Mouse (Mus musculus) hindbrain, embryonic 11.5 days (tissue): ENCODE data around the gene Rufy3. TPM values are rescaled to one million over a fixed set of nuclear protein-coding genes. Genes with fewer than 3 reads are reported as not detected.

ENCODE experiments used
- ATAC-seq: fragments of 200-750 bp; cut with Nextera tagmentation; 2 replicates; pipeline ENCODE4 v1.8.0; 2017; ENCODE audit warnings: mild to moderate bottlenecking, moderate TSS enrichment, moderate library complexity; ENCODE audit not compliant: low FRiP score
- DNase-seq: peaks from one replicate; pipeline ENCODE4 v3.0.0-alpha.2; 2015; ENCODE audit warnings: low spot score
- H3K27ac ChIP-seq: fragments of 300-500 bp; sonication (generic); 2 replicates; pipeline ENCODE4 v1.5.1; 2014; ENCODE audit warnings: mild to moderate bottlenecking, low read depth, low read length
- H3K27me3 ChIP-seq: fragments of 300-500 bp; sonication (generic); 2 replicates; pipeline ENCODE4 v1.6.1; 2014; ENCODE audit warnings: mild to moderate bottlenecking, low read length, moderate library complexity, mixed read lengths; ENCODE audit not compliant: control insufficient read depth, insufficient read depth
- H3K36me3 ChIP-seq: fragments of 300-500 bp; sonication (generic); 2 replicates; pipeline ENCODE4 v1.6.1; 2014; ENCODE audit warnings: mild to moderate bottlenecking, low read length, moderate library complexity, mixed read lengths; ENCODE audit not compliant: control insufficient read depth, insufficient read depth
- H3K4me1 ChIP-seq: fragments of 300-500 bp; sonication (generic); replicated peaks from 2 replicates; pipeline ENCODE4 v1.6.1; 2014; ENCODE audit warnings: low read length, mixed read lengths; ENCODE audit not compliant: control insufficient read depth, insufficient read depth
- H3K4me2 ChIP-seq: fragments of 300-500 bp; sonication (generic); replicated peaks from 2 replicates; pipeline ENCODE4 v1.6.1; 2014; ENCODE audit warnings: mild to moderate bottlenecking, low read depth, low read length
- H3K4me3 ChIP-seq: fragments of 300-500 bp; sonication (generic); 2 replicates; pipeline ENCODE4 v1.5.1; 2014; ENCODE audit warnings: low read depth, low read length
- H3K9ac ChIP-seq: fragments of 300-500 bp; sonication (generic); 2 replicates; pipeline ENCODE4 v1.6.1; 2014; ENCODE audit warnings: low read depth, low read length
- H3K9me3 ChIP-seq: fragments of 300-500 bp; sonication (generic); 2 replicates; pipeline ENCODE4 v1.6.1; 2016; ENCODE audit warnings: low read length; ENCODE audit not compliant: control insufficient read depth
- WGBS: fragments of 180-500 bp; shearing (Covaris S2); extraction: QIAGEN DNeasy Blood & Tissue Kit; methylation state at CpG from one replicate; pipeline ENCODE4 v1.1.7; 2014; 5-methylcytosine and 5-hydroxymethylcytosine counted together
- polyA plus RNA-seq: library from polyadenylated mRNA; unstranded; fragments of >200 nt; fragmentation: Nextera tagmentation; extraction: Ambion mirVana; gene quantifications from 2 replicates; pipeline ENCODE4 v1.2.1, GENCODE M21; 2014

Gene Rufy3
- polyA plus RNA-seq, 1 experiment from 2014 or later, result 180 TPM

- Histone ChIP-seq H3K4me1 (no peaks in the 10 kb centered on the region), H3K27ac (no peak overlapping the region), H3K27me3 (no peaks in the 10 kb centered on the region), H3K4me3 (no peak overlapping the region), H3K9me3 (no peaks in the 10 kb centered on the region), H3K4me2 (no peak overlapping the region), H3K9ac (no peak overlapping the region), H3K36me3 (no peaks in the 10 kb centered on the region)
- WGBS, result 89% methylated on average over 4 of the region's 4 CpGs
- ATAC-seq, result no peak
- no peak for DNase-seq
Observed at GRCm38 (mm10) chr5:88692586-88692985, 127.7 kb downstream of the Rufy3 start.

GRCm38 (mm10) chr5:88693057-88693456 lies 128.2 kb downstream of the Rufy3 start:
- Histone ChIP-seq H3K9ac (no peak overlapping the region), H3K4me1 (no peaks in the 10 kb centered on the region), H3K9me3 (no peaks in the 10 kb centered on the region), H3K4me3 (no peak overlapping the region), H3K27ac (no peak overlapping the region), H3K27me3 (no peaks in the 10 kb centered on the region), H3K4me2 (no peak overlapping the region), H3K36me3 (no peaks in the 10 kb centered on the region)
- no peak for ATAC-seq
- no peak for DNase-seq

- Histone ChIP-seq H3K27me3 (no peaks in the 10 kb centered on the region), H3K4me2 (no peak overlapping the region), H3K27ac (no peak overlapping the region), H3K4me1 (no peaks in the 10 kb centered on the region), H3K36me3 (no peaks in the 10 kb centered on the region), H3K9ac (no peak overlapping the region), H3K9me3 (no peaks in the 10 kb centered on the region), H3K4me3 (no peak overlapping the region)
- WGBS, result 79% methylated on average over 5 of the region's 5 CpGs
- ATAC-seq, result no peak
- no peak for DNase-seq
Observed at GRCm38 (mm10) chr5:88697291-88697690, 132.5 kb downstream of the Rufy3 start.

- Histone ChIP-seq H3K4me1 (no peaks in the 10 kb centered on the region), H3K9me3 (no peaks in the 10 kb centered on the region), H3K4me2 (no peak overlapping the region), H3K27ac (no peak overlapping the region), H3K36me3 (no peaks in the 10 kb centered on the region), H3K9ac (no peak overlapping the region), H3K27me3 (no peaks in the 10 kb centered on the region), H3K4me3 (no peak overlapping the region)
- ATAC-seq (no peak), DNase-seq (no peak)
- 79% methylated on average over 4 of the region's 4 CpGs for WGBS
Observed at GRCm38 (mm10) chr5:88699251-88699913, 134.5 kb downstream of the Rufy3 start.

Other genes with a start within 250 kb of the Rufy3 start
- not detected in 2 replicates for gene Prol1, start 247.7 kb upstream of the Rufy3 start, polyA plus RNA-seq
- gene Amtn, start 188.9 kb upstream of the Rufy3 start, polyA plus RNA-seq, result not detected in 2 replicates
- not detected in 2 replicates for gene Ambn, start 109.0 kb upstream of the Rufy3 start, polyA plus RNA-seq
- not detected in 2 replicates for gene Enam, start 77.1 kb upstream of the Rufy3 start, polyA plus RNA-seq
- gene Jchain, start 37.1 kb upstream of the Rufy3 start, polyA plus RNA-seq, result 0.49 TPM in 1 of 2 replicates, not detected in the other
- gene Utp3, start 10.6 kb upstream of the Rufy3 start, polyA plus RNA-seq, result 68.7 and 75.4 TPM in 2 replicates
- 96.5 and 111 TPM in 2 replicates for gene Grsf1, start 111.1 kb downstream of the Rufy3 start, polyA plus RNA-seq
- 17.0 and 20.1 TPM in 2 replicates for gene Mob1b, start 155.8 kb downstream of the Rufy3 start, polyA plus RNA-seq
- gene Dck, start 200.0 kb downstream of the Rufy3 start, polyA plus RNA-seq, result 107 and 121 TPM in 2 replicates